Mouse (Mus musculus) brain, embryonic 14.5 days (tissue): ENCODE data around the gene Gm21983.

Experiments
- CTCF ChIP-seq: fragments of 200-500 bp; IDR thresholded peaks from 2 replicates; pipeline ENCODE4 v1.5.1; 2012; ENCODE audit warnings: inconsistent platforms, mild to moderate bottlenecking, moderate library complexity, borderline replicate concordance; ENCODE audit not compliant: insufficient read depth, insufficient read length; ENCODE audit errors: extremely low read depth
- POLR2A ChIP-seq: fragments of 200-500 bp; IDR thresholded peaks from 2 replicates; pipeline ENCODE4 v1.6.1; 2012; ENCODE audit warnings: mild to moderate bottlenecking, inconsistent platforms, borderline replicate concordance; ENCODE audit not compliant: poor library complexity, insufficient read depth, insufficient read length, severe bottlenecking; ENCODE audit errors: extremely low read depth

DNA sequence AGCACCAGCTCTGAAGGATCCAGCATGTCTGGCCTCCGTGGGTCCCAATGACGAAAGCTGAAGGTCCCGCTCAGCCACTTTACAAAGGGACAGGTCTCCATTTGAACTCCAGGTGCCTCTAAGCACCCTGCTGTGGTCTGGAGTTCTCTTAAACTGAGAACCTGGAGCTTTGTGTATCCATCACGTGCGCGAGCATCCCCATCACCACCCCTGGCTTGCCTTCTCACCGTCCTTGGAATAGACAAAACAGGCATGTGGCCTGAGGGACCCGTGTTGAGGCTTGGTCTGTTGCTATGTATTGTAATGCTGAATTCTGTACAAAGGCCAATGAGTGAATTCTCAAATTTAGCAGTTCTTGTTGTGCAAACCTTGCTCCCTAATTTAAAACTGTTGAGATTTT, 17.9 kb upstream of the Gm21983 start:
- no peak for TF ChIP-seq CTCF
- no peak for TF ChIP-seq POLR2A
